Mouse (Mus musculus): ENCODE data around the gene Blnk.

DNA sequence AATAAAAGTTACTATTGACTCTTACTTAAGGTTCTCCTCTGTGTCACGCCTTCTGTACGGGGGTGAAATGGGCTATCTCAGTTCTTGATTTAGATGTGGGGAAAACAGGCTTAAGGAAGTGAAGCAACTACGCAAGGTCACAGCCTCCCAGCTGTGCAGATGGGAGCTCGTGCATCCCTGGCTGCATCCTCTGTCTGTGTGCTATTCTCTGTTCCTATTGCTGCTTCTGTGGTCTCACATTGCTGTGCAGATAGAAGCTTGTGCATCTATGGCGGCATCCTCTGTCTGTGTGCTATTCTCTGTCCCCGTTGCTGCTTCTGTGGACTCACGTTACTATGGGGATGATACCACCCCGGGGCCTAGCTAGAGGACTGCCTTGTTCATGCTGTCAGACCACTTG lies 32.2 kb upstream of the Blnk start:
- TF ChIP-seq CTCF (IDR thresholded peaks at IDR 0.05 in 2 of 3, conservative IDR thresholded peaks at IDR 0.05 in 1 of 3; ENCODE audit: control insufficient read depth in 1 of 3, insufficient read depth in 1 of 3, low read depth in 2 of 3, low read length in 3 of 3, poor library complexity in 1 of 3, severe bottlenecking in 1 of 3): no peak
- TF ChIP-seq POLR2AphosphoS2 (IDR thresholded peaks at IDR 0.05; ENCODE audit: low read length): no peak
- TF ChIP-seq GATA1 (IDR thresholded peaks at IDR 0.05; ENCODE audit: low read depth, low read length): no peak
- TF ChIP-seq POLR2A (IDR thresholded peaks at IDR 0.05; ENCODE audit: control insufficient read depth in 1 of 2, insufficient read depth in 1 of 2, low read depth in 1 of 2, low read length in 2 of 2, poor library complexity in 1 of 2): no peak
- TF ChIP-seq USF2 (IDR thresholded peaks at IDR 0.05; ENCODE audit: borderline replicate concordance in 1 of 2, insufficient read depth in 1 of 2, low read depth in 1 of 2, low read length in 2 of 2): no peak
- TF ChIP-seq ZMIZ1 (IDR thresholded peaks at IDR 0.05; ENCODE audit: low read depth, low read length): no peak
- TF ChIP-seq USF1 (IDR thresholded peaks at IDR 0.05; ENCODE audit: low read depth, low read length): no peak
